Mouse (Mus musculus) T-helper 17 cell (primary cell): ENCODE results near the gene Epha4.

Experiments
- in situ Hi-C, 2 experiments: fragments of 300-600 bp; cut with MboI, MseI; formaldehyde crosslinking; loops; 1 replicate in 1 of 2; 2 replicates in 1 of 2; pipeline ENCODE4 v1.15.1; 2025; ENCODE audit warnings: high pct_unique_total_duplicates in 2 of 2

The Epha4 gene

GRCm38 (mm10) chr1:77514963-77515650, at the start of gene Epha4:
Gene Epha4 (minus strand): TSS chr1:77515088.
- in situ Hi-C loops: loop anchor here (5.0 to 10.0 kb wide), 2 partner anchors 1300 to 1863 kb away; no protein-coding TSS in a partner anchor

- in situ Hi-C loops: no loop called here
Observed at GRCm38 (mm10) chr1:77556199-77556598, 41.3 kb upstream of the Epha4 start.

GRCm38 (mm10) chr1:77551927-77552326, 37.0 kb upstream of the Epha4 start:
- in situ Hi-C loops: no loop called here

- in situ Hi-C loops: no loop called here
Observed at GRCm38 (mm10) chr1:77545722-77546121, 30.8 kb upstream of the Epha4 start.

- in situ Hi-C loops: no loop called here
Observed at GRCm38 (mm10) chr1:77545035-77545434, 30.1 kb upstream of the Epha4 start.

GRCm38 (mm10) chr1:77544279-77544678, 29.4 kb upstream of the Epha4 start:
- in situ Hi-C loops: no loop called here

- in situ Hi-C loops: no loop called here
Observed at GRCm38 (mm10) chr1:77539945-77540344, 25.1 kb upstream of the Epha4 start.

GRCm38 (mm10) chr1:77538559-77538958, 23.7 kb upstream of the Epha4 start:
- in situ Hi-C loops: no loop called here

GRCm38 (mm10) chr1:77535905-77536304, 21.0 kb upstream of the Epha4 start:
- in situ Hi-C loops: no loop called here

GRCm38 (mm10) chr1:77532576-77533183, 17.8 kb upstream of the Epha4 start:
- in situ Hi-C loops: no loop called here

GRCm38 (mm10) chr1:77531934-77532575, 17.2 kb upstream of the Epha4 start:
- in situ Hi-C loops: no loop called here

GRCm38 (mm10) chr1:77525082-77525481, 10.2 kb upstream of the Epha4 start:
- in situ Hi-C loops: loop anchor here in 1 of 2 experiments (10.0 kb wide), 1 partner anchor 490 kb away; no protein-coding TSS in a partner anchor

- in situ Hi-C loops: loop anchor here in 1 of 2 experiments (10.0 kb wide), 1 partner anchor 489 kb away; no protein-coding TSS in a partner anchor
Observed at GRCm38 (mm10) chr1:77523354-77523753, 8.5 kb upstream of the Epha4 start.

GRCm38 (mm10) chr1:77521640-77522539, 7.0 kb upstream of the Epha4 start:
- in situ Hi-C loops: loop anchor here in 1 of 2 experiments (10.0 kb wide), 1 partner anchor 487 kb away; no protein-coding TSS in a partner anchor

- in situ Hi-C loops: loop anchor here in 1 of 2 experiments (10.0 kb wide), 1 partner anchor 1304 kb away; no protein-coding TSS in a partner anchor
Observed at GRCm38 (mm10) chr1:77518715-77519114, 3.8 kb upstream of the Epha4 start.

GRCm38 (mm10) chr1:77516203-77516991, 1.5 kb upstream of the Epha4 start:
- in situ Hi-C loops: loop anchor here in 1 of 2 experiments (10.0 kb wide), 1 partner anchor 1302 kb away; no protein-coding TSS in a partner anchor

GRCm38 (mm10) chr1:77515651-77515981, 728 bp upstream of the Epha4 start:
- in situ Hi-C loops: loop anchor here in 1 of 2 experiments (10.0 kb wide), 1 partner anchor 1301 kb away; no protein-coding TSS in a partner anchor

- in situ Hi-C loops: loop anchor here (5.0 to 10.0 kb wide), 2 partner anchors 1300 to 1862 kb away; no protein-coding TSS in a partner anchor
Observed at GRCm38 (mm10) chr1:77514325-77514962, 444 bp downstream of the Epha4 start.

GRCm38 (mm10) chr1:77513959-77514324, 946 bp downstream of the Epha4 start:
- in situ Hi-C loops: loop anchor here (5.0 to 10.0 kb wide), 2 partner anchors 1299 to 1862 kb away; no protein-coding TSS in a partner anchor
